Mouse (Mus musculus): ENCODE measurements around the gene Nostrin. TPM values are rescaled to one million over a fixed set of nuclear protein-coding genes. Genes with fewer than 3 reads are reported as not detected.

Nostrin gene
- not detected for total RNA-seq (2023)

DNA sequence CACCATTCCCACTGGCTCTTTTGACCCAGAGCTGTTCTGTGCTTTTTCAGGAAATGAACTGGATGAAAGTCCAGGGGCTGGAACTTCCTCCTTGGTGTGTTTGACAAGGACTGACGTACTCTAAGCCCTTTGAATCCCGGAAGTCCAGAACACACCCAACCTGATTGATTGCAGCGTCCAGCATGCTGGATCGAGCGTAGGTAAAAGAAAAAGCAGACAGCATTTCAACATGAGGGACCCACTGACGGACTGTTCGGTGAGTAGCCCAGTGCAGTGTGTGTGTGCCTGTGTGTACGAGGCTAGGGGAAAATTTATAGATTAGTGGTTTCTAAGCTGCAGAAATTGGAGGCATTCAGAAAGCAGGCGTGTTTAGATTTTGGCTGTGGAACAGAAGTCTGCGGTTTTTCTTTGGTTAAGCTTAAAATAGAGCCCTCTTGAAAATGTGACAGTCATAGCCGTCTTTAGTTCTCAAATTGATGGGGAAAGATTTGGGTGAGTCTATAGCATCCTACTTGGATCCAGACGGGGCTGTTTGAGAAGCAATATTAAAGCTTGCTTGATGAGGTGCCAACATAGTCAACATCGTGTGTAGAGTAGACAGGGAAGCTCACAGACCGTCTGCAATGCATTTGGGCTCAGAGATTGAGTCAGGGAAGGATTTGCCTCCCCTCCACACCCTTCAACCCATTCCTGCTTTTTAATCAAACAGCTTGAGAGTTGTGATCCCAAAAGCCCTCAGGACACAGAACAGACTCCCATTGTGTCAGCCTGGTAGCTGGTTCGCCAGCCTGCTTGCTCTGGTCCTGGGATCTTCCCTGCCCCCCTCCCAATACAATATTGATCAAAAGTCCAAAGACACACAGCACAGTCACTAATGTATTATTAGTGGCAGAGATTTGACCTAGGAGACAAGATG lies at the start of gene Nostrin:
Nostrin (plus strand) TSS at position 140 of the 916 bp plus-strand sequence.

DNA sequence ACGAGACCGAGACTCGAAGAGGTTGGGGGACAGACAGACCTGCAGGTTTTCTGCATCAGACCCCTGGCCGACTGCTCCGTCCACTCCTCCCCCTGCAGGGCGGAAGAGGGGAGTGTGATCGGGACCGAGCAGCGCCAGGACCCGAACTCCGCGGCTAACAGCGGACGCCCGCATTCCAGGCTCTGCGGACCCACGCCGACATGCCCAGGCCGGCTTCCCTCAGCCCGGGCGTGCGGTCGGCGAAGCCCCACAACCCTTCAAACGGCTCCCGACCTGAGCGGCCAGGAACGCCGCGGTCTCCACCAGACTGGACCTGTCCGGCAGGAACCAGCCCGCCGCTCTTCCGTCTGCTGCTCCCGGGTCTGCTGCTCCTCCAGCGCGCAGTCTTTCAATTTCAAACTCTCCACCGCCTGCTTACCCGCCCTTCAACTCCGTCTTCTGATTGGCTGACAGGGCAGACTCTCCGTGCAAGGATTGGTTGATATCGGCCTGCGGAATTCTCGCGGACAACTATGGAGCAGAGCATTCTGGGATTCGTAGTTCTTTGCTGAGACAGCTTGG lies 70.3 kb downstream of the Nostrin start, which contains the start of gene Spc25:
Spc25 (minus strand) TSS at position 404 of the 561 bp plus-strand sequence.

DNA sequence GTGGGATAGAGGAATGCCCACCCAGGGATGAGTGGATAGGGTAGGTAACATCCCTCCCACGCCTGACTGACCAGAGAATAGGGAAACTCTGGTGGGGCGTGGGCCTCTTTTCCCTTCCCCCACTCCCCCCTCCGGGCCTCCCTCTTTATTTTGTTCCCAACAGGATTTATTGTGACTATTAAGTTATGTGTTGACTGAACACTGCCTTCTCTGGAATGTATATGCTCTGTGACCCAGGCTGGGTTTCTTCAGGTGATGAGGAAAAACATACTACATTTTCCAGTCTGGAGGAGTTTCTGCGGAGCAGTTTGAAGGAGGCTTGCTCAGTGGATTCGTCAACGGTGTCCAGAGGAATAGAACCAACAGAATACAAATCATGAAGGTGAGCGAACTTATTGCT lies 75.2 kb downstream of the Nostrin start, which contains the start of gene G6pc2:
G6pc2 (plus strand) TSS at position 301 of the 400 bp plus-strand sequence.

Other genes starting within 250 kb of the Nostrin start
- 2.2 TPM for gene Spc25, start 70.4 kb downstream of the Nostrin start, total RNA-seq (2023)
- not detected for gene G6pc2, start 75.3 kb downstream of the Nostrin start, total RNA-seq (2023)
- not detected for gene Abcb11, start 206.8 kb downstream of the Nostrin start, total RNA-seq (2023)
- gene Dhrs9, start 244.6 kb downstream of the Nostrin start, total RNA-seq (2023), result not detected